Mouse (Mus musculus) MEL (cell line): ENCODE data around the gene Chpt1. TPM values are rescaled to one million over a fixed set of nuclear protein-coding genes. Genes with fewer than 3 reads are reported as not detected.
A peak's percentile ranks its signal among the peaks of the same experiment; 100 is the strongest.

Source experiments
- DNase-seq: peaks from one replicate; pipeline ENCODE4 v3.0.0; 2011; ENCODE audit warnings: low read depth, low spot score
- H3K27ac ChIP-seq: 2 replicates; pipeline ENCODE4 v1.5.1; 2012; ENCODE audit warnings: low read depth, mild to moderate bottlenecking, control low read depth, low read length, moderate library complexity; ENCODE audit not compliant: control insufficient read depth
- H3K27me3 ChIP-seq, 2 experiments: fragments of 150-350 bp in 1 of 2; sonication (generic) in 1 of 2; 2 replicates each; pipeline ENCODE4 v1.6.1; 2012; ENCODE audit warnings: low read length in 2 of 2, mild to moderate bottlenecking in 2 of 2, improper control_type of control experiment in 1 of 2, moderate library complexity in 1 of 2; ENCODE audit not compliant: insufficient read depth in 2 of 2, control insufficient read depth in 1 of 2
- H3K36me3 ChIP-seq, 2 experiments: 2 replicates each; pipeline ENCODE4 v1.6.1; 2012 to 2014; ENCODE audit warnings: low read length in 2 of 2, improper control_type of control experiment in 1 of 2, inconsistent platforms in 1 of 2, mild to moderate bottlenecking in 1 of 2; ENCODE audit not compliant: insufficient read depth in 2 of 2, control insufficient read depth in 1 of 2
- H3K4me1 ChIP-seq, 2 experiments: fragments of 150-350 bp in 1 of 2; sonication (generic) in 1 of 2; 2 replicates each; pipeline ENCODE4 v1.6.1; 2012; ENCODE audit warnings: low read length in 2 of 2, improper control_type of control experiment in 1 of 2, mild to moderate bottlenecking in 1 of 2; ENCODE audit not compliant: insufficient read depth in 2 of 2, control insufficient read depth in 1 of 2
- H3K4me3 ChIP-seq, 2 experiments: fragments of 150-350 bp in 1 of 2; sonication (generic) in 1 of 2; 2 replicates each; pipeline ENCODE4 v1.5.1; 2012; ENCODE audit warnings: low read depth in 2 of 2, low read length in 2 of 2, mild to moderate bottlenecking in 2 of 2, moderate library complexity in 2 of 2, control low read depth in 1 of 2, improper control_type of control experiment in 1 of 2; ENCODE audit not compliant: control insufficient read depth in 1 of 2, insufficient read depth in 1 of 2
- H3K79me2 ChIP-seq: 2 replicates; pipeline ENCODE4 v1.6.1; 2012; ENCODE audit warnings: mild to moderate bottlenecking, low read length, moderate library complexity; ENCODE audit not compliant: control insufficient read depth, poor library complexity, insufficient read depth
- H3K9ac ChIP-seq: 2 replicates; pipeline ENCODE4 v1.6.1; 2012; ENCODE audit warnings: low read depth, mild to moderate bottlenecking, control low read depth, low read length, moderate library complexity; ENCODE audit not compliant: control insufficient read depth, poor library complexity, severe bottlenecking
- H3K9me3 ChIP-seq: fragments of 150-350 bp; sonication (generic); replicated peaks from 2 replicates; pipeline ENCODE4 v1.6.1; 2012; ENCODE audit warnings: mild to moderate bottlenecking, low read length, improper control_type of control experiment, moderate library complexity; ENCODE audit not compliant: insufficient read depth
- BHLHE40 ChIP-seq: IDR thresholded peaks from 2 replicates; pipeline ENCODE4 v1.6.1; 2012; ENCODE audit warnings: low read depth, mild to moderate bottlenecking, inconsistent platforms, low read length, improper control_type of control experiment, borderline replicate concordance
- CTCF ChIP-seq, 3 experiments: IDR thresholded peaks in 2 of 3; conservative IDR thresholded peaks in 1 of 3; 2 replicates each; pipeline ENCODE4 v1.5.1; 2011 to 2012; ENCODE audit warnings: low read length in 3 of 3, low read depth in 2 of 3, mild to moderate bottlenecking in 2 of 3, improper control_type of control experiment in 1 of 3, inconsistent platforms in 1 of 3, mixed read lengths in 1 of 3, moderate library complexity in 1 of 3; ENCODE audit not compliant: control insufficient read depth in 1 of 3, insufficient read depth in 1 of 3, poor library complexity in 1 of 3, severe bottlenecking in 1 of 3
- E2F4 ChIP-seq: IDR thresholded peaks from 2 replicates; pipeline ENCODE4 v1.6.1; 2011; ENCODE audit warnings: low read depth, low read length, improper control_type of control experiment, borderline replicate concordance
- EP300 ChIP-seq, 2 experiments: IDR thresholded peaks; 2 replicates each; pipeline ENCODE4 v1.6.1; 2011; ENCODE audit warnings: improper control_type of control experiment in 2 of 2, low read length in 2 of 2, low read depth in 1 of 2, mild to moderate bottlenecking in 1 of 2
- HCFC1 ChIP-seq: IDR thresholded peaks from 2 replicates; pipeline ENCODE4 v1.6.1; 2012; ENCODE audit warnings: low read depth, mild to moderate bottlenecking, inconsistent platforms, low read length, improper control_type of control experiment, moderate library complexity
- JUND ChIP-seq: IDR thresholded peaks from 2 replicates; pipeline ENCODE4 v1.6.1; 2011; ENCODE audit warnings: low read depth, mild to moderate bottlenecking, improper control_type of control experiment, low read length
- MAZ ChIP-seq: IDR thresholded peaks from 2 replicates; pipeline ENCODE4 v1.6.1; 2012; ENCODE audit warnings: low read depth, mild to moderate bottlenecking, inconsistent platforms, low read length, improper control_type of control experiment
- MEF2A ChIP-seq: IDR thresholded peaks from 2 replicates; pipeline ENCODE4 v1.6.1; 2014; ENCODE audit warnings: low read depth, mild to moderate bottlenecking, inconsistent platforms, low read length, improper control_type of control experiment; ENCODE audit not compliant: poor library complexity, insufficient replicate concordance, severe bottlenecking; ENCODE audit errors: extremely low read depth
- NRF1 ChIP-seq: IDR thresholded peaks from 2 replicates; pipeline ENCODE4 v1.6.1; 2014; ENCODE audit warnings: low read depth, mild to moderate bottlenecking, inconsistent platforms, low read length, improper control_type of control experiment, moderate library complexity; ENCODE audit not compliant: poor library complexity, insufficient read depth, severe bottlenecking
- POLR2A ChIP-seq, 2 experiments: IDR thresholded peaks; 2 replicates each; pipeline ENCODE4 v1.6.1; 2011 to 2012; ENCODE audit warnings: low read length in 2 of 2, mild to moderate bottlenecking in 2 of 2, control low read depth in 1 of 2, improper control_type of control experiment in 1 of 2, low read depth in 1 of 2, moderate library complexity in 1 of 2; ENCODE audit not compliant: control insufficient read depth in 1 of 2, insufficient read depth in 1 of 2, poor library complexity in 1 of 2
- POLR2AphosphoS5 ChIP-seq: IDR thresholded peaks from 2 replicates; pipeline ENCODE4 v1.6.1; 2012; ENCODE audit warnings: low read depth, borderline replicate concordance, mild to moderate bottlenecking, inconsistent platforms, low read length, moderate library complexity, mixed read lengths
- RAD21 ChIP-seq: IDR thresholded peaks from 2 replicates; pipeline ENCODE4 v1.6.1; 2011; ENCODE audit warnings: mild to moderate bottlenecking, low read depth, low read length, improper control_type of control experiment
- RCOR1 ChIP-seq: IDR thresholded peaks from 2 replicates; pipeline ENCODE4 v1.6.1; 2012; ENCODE audit warnings: low read depth, mild to moderate bottlenecking, inconsistent platforms, low read length, improper control_type of control experiment
- SIN3A ChIP-seq: IDR thresholded peaks from 2 replicates; pipeline ENCODE4 v1.6.1; 2012; ENCODE audit warnings: low read length, improper control_type of control experiment, inconsistent platforms
- SMC3 ChIP-seq: IDR thresholded peaks from 2 replicates; pipeline ENCODE4 v1.6.1; 2011; ENCODE audit warnings: low read depth, low read length, improper control_type of control experiment
- TAL1 ChIP-seq: IDR thresholded peaks from 2 replicates; pipeline ENCODE4 v1.6.1; 2012; ENCODE audit warnings: mild to moderate bottlenecking, inconsistent platforms, low read length, moderate library complexity, mixed read lengths
- TBP ChIP-seq: IDR thresholded peaks from 2 replicates; pipeline ENCODE4 v1.8.0; 2011; ENCODE audit warnings: low read depth, low read length, improper control_type of control experiment
- TCF12 ChIP-seq: IDR thresholded peaks from 2 replicates; pipeline ENCODE4 v1.6.1; 2014; ENCODE audit warnings: low read depth, mild to moderate bottlenecking, inconsistent platforms, low read length, improper control_type of control experiment, moderate library complexity
- USF1 ChIP-seq: IDR thresholded peaks from 2 replicates; pipeline ENCODE4 v1.6.1; 2014; ENCODE audit warnings: low read depth, mild to moderate bottlenecking, inconsistent platforms, low read length, improper control_type of control experiment, moderate library complexity
- USF2 ChIP-seq, 2 experiments: IDR thresholded peaks; 2 replicates each; pipeline ENCODE4 v1.6.1; 2011 to 2012; ENCODE audit warnings: improper control_type of control experiment in 2 of 2, low read length in 2 of 2, borderline replicate concordance in 1 of 2, inconsistent platforms in 1 of 2, low read depth in 1 of 2, mild to moderate bottlenecking in 1 of 2; ENCODE audit not compliant: insufficient read depth in 1 of 2
- ZKSCAN1 ChIP-seq: IDR thresholded peaks from 2 replicates; pipeline ENCODE4 v1.6.1; 2012; ENCODE audit warnings: low read depth, mild to moderate bottlenecking, inconsistent platforms, low read length, improper control_type of control experiment, moderate library complexity
- ZNF384 ChIP-seq: IDR thresholded peaks from 2 replicates; pipeline ENCODE4 v1.6.1; 2012; ENCODE audit warnings: low read depth, mild to moderate bottlenecking, inconsistent platforms, low read length, improper control_type of control experiment
- polyA plus RNA-seq, 2 experiments: library from polyadenylated mRNA; stranded (reverse) in 1 of 2; unstranded in 1 of 2; fragments of >175 nt in 1 of 2; fragments of >200 nt in 1 of 2; gene quantifications; 2 replicates each; pipeline versions ENCODE4 v1.2.1 to v1.2.4; 2012; ENCODE audit warnings: low replicate concordance in 2 of 2, low read depth in 1 of 2; ENCODE audit not compliant: insufficient read length in 2 of 2, insufficient read depth in 1 of 2, missing spikeins in 1 of 2
- total RNA-seq: library from RNA; depleted of rRNA; stranded (reverse); fragments of 300-350 nt; gene quantifications from 2 replicates; pipeline ENCODE4 v1.2.3, GENCODE M21; 2012

Chpt1 gene
- total and polyA plus RNA-seq, 3 experiments = 9.6 to 19.0 TPM; not detected in 1

- Histone ChIP-seq H3K27ac (no peak overlapping the region), H3K4me3 (no peak overlapping the region), H3K9ac (no peak overlapping the region), H3K36me3 (no peaks in the 10 kb centered on the region), H3K27me3 (no peaks in the 10 kb centered on the region; a peak in 1 of 4 replicates), H3K4me1 (no peaks in the 10 kb centered on the region), H3K9me3 (no peaks in the 10 kb centered on the region), H3K79me2 (no peaks in the 10 kb centered on the region)
- TF ChIP-seq BHLHE40 = no peak
- no peak for TF ChIP-seq RCOR1
- peak; percentile 26; the same call in 1 of the 2 replicates for TF ChIP-seq SMC3
- TF ChIP-seq CTCF (IDR thresholded peaks at IDR 0.05 in 2 of 3, conservative IDR thresholded peaks at IDR 0.05 in 1 of 3; ENCODE audit: control insufficient read depth in 1 of 3, insufficient read depth in 1 of 3, low read depth in 2 of 3, low read length in 3 of 3, poor library complexity in 1 of 3, severe bottlenecking in 1 of 3) = peak; percentile 29 to 40 (median 37); a peak in 5 of 6 replicates
- TF ChIP-seq E2F4 = no peak
- DNase-seq = peak; percentile 35
Observed at GRCm38 (mm10) chr10:88550225-88550624, 46.4 kb upstream of the Chpt1 start.

GRCm38 (mm10) chr10:88547635-88548034, 43.8 kb upstream of the Chpt1 start:
- Histone ChIP-seq H3K4me3 (no peak overlapping the region), H3K27me3 (no peaks in the 10 kb centered on the region), H3K79me2 (no peaks in the 10 kb centered on the region), H3K36me3 (no peaks in the 10 kb centered on the region), H3K9me3 (no peaks in the 10 kb centered on the region), H3K9ac (no peak overlapping the region), H3K4me1 (no peaks in the 10 kb centered on the region), H3K27ac (no peak overlapping the region)
- DNase-seq = no peak
- TF ChIP-seq USF2 (IDR thresholded peaks at IDR 0.05; ENCODE audit: borderline replicate concordance in 1 of 2, insufficient read depth in 1 of 2, low read depth in 1 of 2, low read length in 2 of 2) (no peak), ZNF384 (no peak)

GRCm38 (mm10) chr10:88530631-88531030, 26.8 kb upstream of the Chpt1 start:
- no peak overlapping the region for H3K4me3 ChIP-seq
- H3K79me2 ChIP-seq = no peaks in the 10 kb centered on the region
- H3K27ac ChIP-seq = no peak overlapping the region
- H3K4me1 ChIP-seq = no peaks in the 10 kb centered on the region
- DNase-seq = no peak
- TF ChIP-seq CTCF (IDR thresholded peaks at IDR 0.05 in 2 of 3, conservative IDR thresholded peaks at IDR 0.05 in 1 of 3; ENCODE audit: control insufficient read depth in 1 of 3, insufficient read depth in 1 of 3, low read depth in 2 of 3, low read length in 3 of 3, poor library complexity in 1 of 3, severe bottlenecking in 1 of 3) (no peak), USF1 (no peak), TBP (no peak), NRF1 (no peak), BHLHE40 (no peak), TCF12 (no peak), SIN3A (no peak), POLR2AphosphoS5 (no peak), JUND (no peak), POLR2A (IDR thresholded peaks at IDR 0.05; ENCODE audit: control insufficient read depth in 1 of 2, insufficient read depth in 1 of 2, low read depth in 1 of 2, low read length in 2 of 2, poor library complexity in 1 of 2) (no peak), MEF2A (no peak), ZKSCAN1 (no peak), MAZ (no peak), TAL1 (no peak), HCFC1 (no peak), RAD21 (no peak), ZNF384 (no peak), EP300 (IDR thresholded peaks at IDR 0.05; ENCODE audit: low read depth in 1 of 2, low read length in 2 of 2) (no peak)
- H3K9ac ChIP-seq = no peak overlapping the region
- H3K36me3 ChIP-seq = no peaks in the 10 kb centered on the region
- no peaks in the 10 kb centered on the region; a peak in 1 of 4 replicates for H3K27me3 ChIP-seq
- no peaks in the 10 kb centered on the region for H3K9me3 ChIP-seq
